Mouse (Mus musculus) CH12.LX (cell line): ENCODE measurements around the gene Id2.

ENCODE experiments used
- CTCF ChIP-seq, 2 experiments: IDR thresholded peaks in 1 of 2; conservative IDR thresholded peaks in 1 of 2; 2 replicates each; pipeline ENCODE4 v1.5.1; 2011 to 2012; ENCODE audit warnings: low read depth in 2 of 2, low read length in 2 of 2, improper control_type of control experiment in 1 of 2, inconsistent platforms in 1 of 2, mild to moderate bottlenecking in 1 of 2, moderate library complexity in 1 of 2
- E2F4 ChIP-seq: IDR thresholded peaks from 2 replicates; pipeline ENCODE4 v1.6.1; 2011; ENCODE audit warnings: low read depth, low read length, improper control_type of control experiment; ENCODE audit not compliant: insufficient replicate concordance
- EP300 ChIP-seq: IDR thresholded peaks from 2 replicates; pipeline ENCODE4 v1.6.1; 2011; ENCODE audit warnings: low read length, improper control_type of control experiment
- ETS1 ChIP-seq: conservative IDR thresholded peaks from 2 replicates; pipeline ENCODE4 v1.6.1; 2012; ENCODE audit warnings: low read depth, mild to moderate bottlenecking, inconsistent platforms, low read length, improper control_type of control experiment, moderate library complexity
- MAZ ChIP-seq: IDR thresholded peaks from 2 replicates; pipeline ENCODE4 v1.6.1; 2012; ENCODE audit warnings: low read depth, mild to moderate bottlenecking, inconsistent platforms, low read length, improper control_type of control experiment, moderate library complexity
- MEF2A ChIP-seq: IDR thresholded peaks from 2 replicates; pipeline ENCODE4 v1.6.1; 2014; ENCODE audit warnings: low read depth, mild to moderate bottlenecking, inconsistent platforms, low read length, improper control_type of control experiment, borderline replicate concordance
- MXI1 ChIP-seq: IDR thresholded peaks from 2 replicates; pipeline ENCODE4 v1.6.1; 2011; ENCODE audit warnings: mild to moderate bottlenecking, low read depth, low read length, improper control_type of control experiment
- NELFE ChIP-seq: IDR thresholded peaks from 2 replicates; pipeline ENCODE4 v1.6.1; 2011; ENCODE audit warnings: low read depth, low read length, improper control_type of control experiment
- POLR2A ChIP-seq: IDR thresholded peaks from 2 replicates; pipeline ENCODE4 v1.6.1; 2011; ENCODE audit warnings: low read depth, mild to moderate bottlenecking, improper control_type of control experiment, low read length
- SIN3A ChIP-seq: IDR thresholded peaks from 2 replicates; pipeline ENCODE4 v1.6.1; 2012; ENCODE audit warnings: low read length, improper control_type of control experiment, inconsistent platforms
- TBP ChIP-seq: conservative IDR thresholded peaks from 2 replicates; pipeline ENCODE4 v1.6.1; 2011; ENCODE audit warnings: low read depth, low read length, improper control_type of control experiment
- USF2 ChIP-seq: conservative IDR thresholded peaks from 2 replicates; pipeline ENCODE4 v1.6.1; 2011; ENCODE audit warnings: low read depth, low read length, improper control_type of control experiment
- ZC3H11A ChIP-seq: IDR thresholded peaks from 2 replicates; pipeline ENCODE4 v1.6.1; 2012; ENCODE audit warnings: low read depth, mild to moderate bottlenecking, inconsistent platforms, low read length, improper control_type of control experiment

GRCm38 (mm10) chr12:25073374-25073773 is 23.6 kb downstream of the Id2 start:
- no peak for TF ChIP-seq USF2
- TF ChIP-seq EP300, result no peak
- no peak for TF ChIP-seq MEF2A
- TF ChIP-seq CTCF (conservative IDR thresholded peaks at IDR 0.05 in 1 of 2, IDR thresholded peaks at IDR 0.05 in 1 of 2; ENCODE audit: low read depth in 2 of 2, low read length in 2 of 2), result no peak
- no peak for TF ChIP-seq MXI1
- no peak for TF ChIP-seq TBP
- TF ChIP-seq ZC3H11A, result no peak
- TF ChIP-seq MAZ, result no peak
- TF ChIP-seq POLR2A, result no peak
- no peak for TF ChIP-seq ETS1
- TF ChIP-seq NELFE, result no peak
- no peak for TF ChIP-seq E2F4
- no peak for TF ChIP-seq SIN3A
